Mouse (Mus musculus) heart, postnatal 0 days (tissue): ENCODE results near the gene Fgd5. TPM values are rescaled to one million over a fixed set of nuclear protein-coding genes. Genes with fewer than 3 reads are reported as not detected.
A peak's percentile ranks its signal among the peaks of the same experiment; 100 is the strongest.

Experiments
- ATAC-seq: fragments of 200-750 bp; cut with Nextera tagmentation; 2 replicates; pipeline ENCODE4 v1.8.0; 2017; ENCODE audit warnings: low read depth, moderate number of reproducible peaks, moderate library complexity; ENCODE audit not compliant: insufficient read depth
- DNase-seq: peaks from one replicate; pipeline ENCODE4 v3.0.0-alpha.2; 2016; ENCODE audit warnings: low spot score
- H3K27ac ChIP-seq: fragments of 300-500 bp; sonication (generic); 2 replicates; pipeline ENCODE4 v1.5.1; 2014; ENCODE audit warnings: low read depth, mild to moderate bottlenecking
- H3K27me3 ChIP-seq: fragments of 300-500 bp; sonication (generic); 2 replicates; pipeline ENCODE4 v1.6.1; 2014; ENCODE audit warnings: low read length, mixed read lengths; ENCODE audit not compliant: control insufficient read depth, insufficient read depth
- H3K36me3 ChIP-seq: fragments of 300-500 bp; sonication (generic); replicated peaks from 2 replicates; pipeline ENCODE4 v1.6.1; 2014; ENCODE audit warnings: low read length, mixed read lengths; ENCODE audit not compliant: control insufficient read depth, insufficient read depth
- H3K4me1 ChIP-seq: fragments of 300-500 bp; sonication (generic); 2 replicates; pipeline ENCODE4 v1.6.1; 2014; ENCODE audit warnings: antibody characterized with exemption; ENCODE audit not compliant: control insufficient read depth, insufficient read depth
- H3K4me2 ChIP-seq: fragments of 300-500 bp; sonication (generic); 2 replicates; pipeline ENCODE4 v1.6.1; 2014; ENCODE audit warnings: low read depth, mild to moderate bottlenecking, low read length, moderate library complexity
- H3K4me3 ChIP-seq: fragments of 300-500 bp; sonication (generic); 2 replicates; pipeline ENCODE4 v1.5.1; 2014; ENCODE audit warnings: low read depth, low read length
- H3K9ac ChIP-seq: fragments of 300-500 bp; sonication (generic); replicated peaks from 2 replicates; pipeline ENCODE4 v1.6.1; 2014; ENCODE audit warnings: low read depth, low read length, mixed read lengths
- H3K9me3 ChIP-seq: fragments of 300-500 bp; sonication (generic); replicated peaks from 2 replicates; pipeline ENCODE4 v1.6.1; 2016; ENCODE audit warnings: low read length; ENCODE audit not compliant: control insufficient read depth
- CTCF ChIP-seq: IDR thresholded peaks from 2 replicates; pipeline ENCODE4 v1.5.1; 2016; ENCODE audit warnings: antibody characterized with exemption, control low read depth, low read depth
- EP300 ChIP-seq: IDR thresholded peaks from 2 replicates; pipeline ENCODE4 v1.6.1; 2016; ENCODE audit warnings: antibody characterized with exemption, low read depth
- WGBS: fragments of 180-500 bp; shearing (Covaris S2); extraction: QIAGEN DNeasy Blood & Tissue Kit; methylation state at CpG from one replicate; pipeline ENCODE4 v1.1.7; 2014; 5-methylcytosine and 5-hydroxymethylcytosine counted together
- polyA plus RNA-seq: library from polyadenylated mRNA; unstranded; fragments of >200 nt; fragmentation: Nextera tagmentation; extraction: Ambion mirVana; gene quantifications from 2 replicates; pipeline ENCODE4 v1.2.1, GENCODE M21; 2015
- total RNA-seq: library from RNA; depleted of rRNA; stranded (reverse); fragments of >200 nt; gene quantifications from 2 replicates; pipeline ENCODE4 v1.2.3, GENCODE M21; 2014; ENCODE audit warnings: low replicate concordance; rRNA removed

Fgd5 gene
- total and polyA plus RNA-seq, 2 experiments from 2014 or later: 8.1 to 12.9 TPM

DNA sequence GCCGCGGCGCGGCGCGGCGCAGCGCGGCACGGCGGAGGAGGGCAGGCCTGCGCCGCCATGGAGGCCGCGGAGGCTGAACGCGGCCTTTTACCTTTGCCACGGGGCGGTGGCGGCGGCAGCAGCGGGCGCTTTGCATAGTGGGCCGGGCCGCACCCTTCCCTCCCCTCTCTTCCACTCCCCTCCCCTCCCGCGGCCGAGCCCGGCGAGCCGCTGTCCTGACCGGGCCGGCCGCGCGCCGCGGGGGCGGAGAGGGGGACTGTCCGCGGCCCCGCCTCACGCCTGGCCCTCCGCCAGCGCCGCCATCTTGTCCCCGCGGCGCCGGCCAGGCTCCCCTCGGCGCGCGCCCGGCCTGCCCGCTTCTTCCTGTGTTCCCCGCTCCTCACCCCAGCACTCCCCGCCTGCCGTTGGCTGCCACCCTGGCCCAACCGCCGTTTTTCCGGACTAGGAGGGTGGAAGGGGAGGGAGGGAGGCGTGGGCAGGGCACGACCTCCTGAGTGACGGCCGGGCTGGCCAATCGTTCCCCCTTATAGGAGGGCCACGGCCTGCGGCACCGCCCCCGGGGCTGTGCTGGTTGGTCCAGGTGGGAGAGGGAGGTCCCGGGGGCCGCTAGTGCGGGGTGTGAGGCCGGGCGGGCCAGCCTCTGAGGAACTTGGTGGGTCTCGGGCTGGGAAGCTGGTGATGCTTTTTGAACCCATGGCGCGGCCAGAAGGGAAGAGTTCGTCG, 113.2 kb downstream of the Fgd5 start:
- Histone ChIP-seq H3K4me3 (peak overlapping the region; percentile 88), H3K36me3 (no peaks in the 10 kb centered on the region), H3K27ac (peak overlapping the region; percentile 100), H3K4me2 (peak overlapping the region; percentile 70), H3K27me3 (no peaks in the 10 kb centered on the region), H3K9me3 (no peaks in the 10 kb centered on the region), H3K4me1 (peaks cover 32% of the 10 kb centered on the region), H3K9ac (peak overlapping the region; percentile 99)
- TF ChIP-seq CTCF: peak; percentile 12; the same call in 1 of the 2 replicates
- TF ChIP-seq EP300: 0 out of 2 replicates have a peak, but pooled peaks have one; percentile 74
- ATAC-seq: peak; percentile 97
- peak; percentile 96 for DNase-seq
- whole genome bisulfite sequencing: under 1% methylated on average over 49 of the region's 81 CpGs

GRCm38 (mm10) chr6:92092737-92093136, 114.1 kb downstream of the Fgd5 start:
- no peak for DNase-seq
- 36% methylated on average over 3 of the region's 3 CpGs for WGBS
- Histone ChIP-seq H3K9me3 (no peaks in the 10 kb centered on the region), H3K36me3 (no peaks in the 10 kb centered on the region), H3K9ac (peak overlapping the region; percentile 99), H3K4me3 (peak overlapping the region; percentile 88), H3K27me3 (no peaks in the 10 kb centered on the region), H3K27ac (peak overlapping the region; percentile 100), H3K4me2 (peak overlapping the region; percentile 70), H3K4me1 (peaks cover 32% of the 10 kb centered on the region)
- TF ChIP-seq EP300: no peak
- no peak for TF ChIP-seq CTCF
- no peak for ATAC-seq

DNA sequence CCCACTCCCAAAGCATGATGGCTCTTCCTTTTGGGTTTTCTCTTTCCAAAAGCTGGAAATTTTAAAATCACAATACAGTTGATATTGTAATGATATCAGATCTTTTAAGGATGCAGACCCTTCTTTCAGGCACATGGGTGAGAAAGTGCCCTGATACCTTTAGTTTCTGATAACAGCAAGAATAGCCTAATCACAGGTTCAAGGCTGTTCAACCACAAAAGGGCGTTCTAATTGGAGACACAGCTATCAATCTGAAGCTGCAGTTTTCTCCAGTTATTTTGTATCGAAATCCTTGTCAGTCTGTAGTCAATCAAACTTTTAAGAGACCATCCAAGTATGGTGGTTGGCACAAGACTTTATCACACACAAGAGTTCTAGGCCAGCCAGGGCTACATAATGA, 115.2 kb downstream of the Fgd5 start:
- no peak for TF ChIP-seq EP300
- TF ChIP-seq CTCF: no peak
- peaks cover 32% of the 10 kb centered on the region for H3K4me1 ChIP-seq
- no peak overlapping the region for H3K4me2 ChIP-seq
- H3K9ac ChIP-seq: no peak overlapping the region
- no peak for ATAC-seq
- H3K9me3 ChIP-seq: no peaks in the 10 kb centered on the region
- no peaks in the 10 kb centered on the region for H3K27me3 ChIP-seq
- WGBS: 84% methylated on average over 2 of the region's 2 CpGs
- no peak overlapping the region for H3K4me3 ChIP-seq
- H3K27ac ChIP-seq: no peak overlapping the region
- no peak for DNase-seq
- H3K36me3 ChIP-seq: no peaks in the 10 kb centered on the region

DNA sequence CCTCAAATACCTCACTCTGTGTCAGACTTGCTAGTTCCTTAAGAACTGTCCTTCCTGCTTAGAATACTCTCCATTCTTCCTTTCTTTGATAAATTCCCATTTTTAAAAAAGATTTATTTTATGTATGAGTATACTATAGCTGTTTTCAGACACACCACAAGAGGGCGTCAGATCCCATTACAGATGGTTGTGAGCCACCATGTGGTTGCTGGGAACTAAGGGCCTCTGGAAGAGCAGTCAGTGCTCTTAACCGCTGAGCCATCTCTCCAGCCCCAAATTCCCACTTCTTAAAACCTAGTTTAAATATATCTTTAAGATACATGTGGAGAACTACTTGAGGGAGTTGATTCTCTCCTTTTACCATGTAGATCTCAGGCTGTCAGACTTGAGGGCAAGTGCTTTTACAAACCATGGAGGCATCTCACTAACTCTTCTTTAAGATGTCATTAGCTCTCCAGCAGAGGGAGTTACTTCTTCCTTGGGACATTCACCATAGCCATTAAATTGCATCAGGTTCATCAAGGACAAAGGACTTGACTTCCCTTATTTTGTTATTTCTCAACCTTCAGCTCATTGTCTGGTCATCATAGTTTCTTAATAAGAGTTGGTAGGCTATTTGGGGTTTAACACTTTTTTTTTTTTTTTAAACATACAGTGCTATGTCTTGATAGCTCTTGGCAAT, 122.1 kb downstream of the Fgd5 start:
- Histone ChIP-seq H3K4me1 (no peaks in the 10 kb centered on the region), H3K27ac (no peak overlapping the region), H3K36me3 (peaks cover 6% of the 10 kb centered on the region; the same call in 1 of the 2 replicates), H3K4me2 (no peak overlapping the region), H3K9me3 (no peaks in the 10 kb centered on the region), H3K9ac (no peak overlapping the region), H3K4me3 (no peak overlapping the region), H3K27me3 (no peaks in the 10 kb centered on the region)
- DNase-seq (no peak), ATAC-seq (no peak)
- TF ChIP-seq EP300: no peak
- TF ChIP-seq CTCF: no peak
- 66% methylated on average over 2 of the region's 2 CpGs for WGBS

DNA sequence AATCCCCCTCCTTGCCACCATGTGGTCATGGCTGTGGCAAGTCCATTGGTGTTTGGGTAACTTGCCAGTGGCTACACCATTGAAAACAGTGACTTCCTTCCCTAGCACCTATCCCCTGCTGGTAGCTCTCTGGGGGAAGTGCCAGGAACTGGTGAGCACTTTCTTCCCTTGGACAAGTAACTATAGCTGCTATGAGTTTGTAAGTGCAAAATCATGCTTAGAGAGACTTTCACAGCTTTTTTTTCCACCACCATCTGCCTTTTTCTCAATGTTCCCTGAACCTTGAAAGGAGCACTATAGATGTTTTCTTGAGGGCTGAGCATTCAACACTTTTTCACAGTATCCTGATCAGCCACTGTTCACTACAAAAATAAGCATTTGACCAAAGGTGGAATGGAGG, 145.9 kb downstream of the Fgd5 start:
- H3K9me3 ChIP-seq: no peaks in the 10 kb centered on the region
- H3K4me1 ChIP-seq: no peaks in the 10 kb centered on the region
- DNase-seq (no peak), ATAC-seq (no peak)
- no peaks in the 10 kb centered on the region for H3K27me3 ChIP-seq
- H3K4me3 ChIP-seq: no peak overlapping the region
- no peak for TF ChIP-seq EP300
- TF ChIP-seq CTCF: no peak
- H3K4me2 ChIP-seq: no peak overlapping the region
- H3K36me3 ChIP-seq: no peaks in the 10 kb centered on the region
- H3K27ac ChIP-seq: no peak overlapping the region
- no peak overlapping the region for H3K9ac ChIP-seq

Other genes starting within 250 kb of the Fgd5 start
- gene Grip2, start 151.6 kb upstream of the Fgd5 start, total RNA-seq: 6.4 and 14.7 TPM in 2 replicates
- gene Grip2, start 151.6 kb upstream of the Fgd5 start, polyA plus RNA-seq: 7.4 and 7.6 TPM in 2 replicates
- gene Ccdc174, start 100.8 kb upstream of the Fgd5 start, total RNA-seq: 4.5 and 11.3 TPM in 2 replicates
- gene Ccdc174, start 100.8 kb upstream of the Fgd5 start, polyA plus RNA-seq: 22.8 and 23.4 TPM in 2 replicates
- 0.43 and 1.1 TPM in 2 replicates for gene 4930590J08Rik, start 76.1 kb upstream of the Fgd5 start, total RNA-seq
- gene 4930590J08Rik, start 76.1 kb upstream of the Fgd5 start, polyA plus RNA-seq: 0.10 and 0.11 TPM in 2 replicates
- 47.0 and 48.9 TPM in 2 replicates for gene Nr2c2, start 112.5 kb downstream of the Fgd5 start, total RNA-seq
- 7.4 and 8.0 TPM in 2 replicates for gene Nr2c2, start 112.5 kb downstream of the Fgd5 start, polyA plus RNA-seq
- 11.6 and 19.8 TPM in 2 replicates for gene Mrps25, start 205.2 kb downstream of the Fgd5 start, total RNA-seq
- gene Mrps25, start 205.2 kb downstream of the Fgd5 start, polyA plus RNA-seq: 73.0 and 79.5 TPM in 2 replicates
- 5.6 and 45.5 TPM in 2 replicates for gene Rbsn, start 236.0 kb downstream of the Fgd5 start, total RNA-seq
- 12.9 and 14.3 TPM in 2 replicates for gene Rbsn, start 236.0 kb downstream of the Fgd5 start, polyA plus RNA-seq